Mouse (Mus musculus): Measurements from ENCODE around the gene AC131692.1. TPM values are rescaled to one million over a fixed set of nuclear protein-coding genes. Genes with fewer than 3 reads are reported as not detected.

AC131692.1 gene
- total RNA-seq (2021), result not detected
- long read RNA-seq, experiment 1, result 0 reads
- long read RNA-seq, experiment 2, result 0 reads

- intact Hi-C loops (cut with DNase I; ENCODE audit: low total_unique reads), result no loop called here
- DNase-seq, result no peak
These were observed at the start of gene AC131692.1 for GRCm38 (mm10) chr19:6094119-6094518. Gene AC131692.1, plus strand, starts transcription at chr19:6094419.

DNA sequence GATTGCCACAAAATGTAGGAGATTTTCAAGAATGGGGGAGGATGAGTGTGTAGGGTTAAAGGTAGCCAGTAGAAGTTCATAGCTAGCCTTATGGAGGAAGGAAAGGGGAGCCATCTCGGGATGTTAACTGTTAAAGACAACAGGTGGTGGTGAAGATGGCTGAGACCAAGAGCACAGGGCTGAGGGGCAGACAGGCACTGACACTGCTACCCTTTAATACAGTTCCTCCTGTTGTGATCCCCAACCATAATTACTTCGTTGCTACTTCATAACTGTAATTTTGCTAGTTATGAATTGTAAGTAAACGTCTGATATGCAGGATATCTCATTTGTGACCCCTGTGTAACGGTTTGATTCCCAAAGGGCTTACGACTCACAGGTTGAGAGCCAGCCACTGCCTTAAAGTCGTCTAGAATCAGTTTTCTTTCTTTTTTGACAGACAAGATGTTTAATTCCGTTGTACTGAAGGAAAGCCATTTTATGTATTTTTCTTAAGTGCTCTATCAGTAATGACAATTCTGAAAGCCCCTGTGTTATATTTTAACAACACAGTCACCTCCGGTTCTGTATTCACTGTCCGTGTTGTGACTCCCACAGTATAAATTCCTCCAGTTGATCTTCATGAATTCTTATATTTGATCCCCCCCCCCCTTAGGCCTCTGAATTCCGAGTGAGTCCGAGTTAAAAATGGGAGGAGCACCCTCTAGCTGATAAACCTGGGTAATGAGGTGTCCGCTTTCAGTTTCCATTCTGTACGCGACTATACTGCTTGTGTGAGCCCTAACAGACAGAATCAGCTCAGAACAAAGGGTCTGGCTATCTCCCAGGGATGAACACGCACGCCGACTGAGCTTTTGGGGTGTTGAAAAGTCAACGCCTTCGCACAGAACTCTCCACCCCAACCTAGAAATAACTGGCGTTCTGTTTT is 48.6 kb upstream of the AC131692.1 start:
- intact Hi-C loops (cut with DNase I; ENCODE audit: low total_unique reads), result no loop called here

GRCm38 (mm10) chr19:6046294-6047153 is 47.7 kb upstream of the AC131692.1 start, which contains the start of gene Syvn1:
Gene Syvn1, plus strand, starts transcription at chr19:6046576.
- intact Hi-C loops (cut with DNase I; ENCODE audit: low total_unique reads), result no loop called here
- peak; percentile 88 for DNase-seq

More for the DNA sequence above, 48.6 kb upstream of the AC131692.1 start:
- no peak for DNase-seq

DNA sequence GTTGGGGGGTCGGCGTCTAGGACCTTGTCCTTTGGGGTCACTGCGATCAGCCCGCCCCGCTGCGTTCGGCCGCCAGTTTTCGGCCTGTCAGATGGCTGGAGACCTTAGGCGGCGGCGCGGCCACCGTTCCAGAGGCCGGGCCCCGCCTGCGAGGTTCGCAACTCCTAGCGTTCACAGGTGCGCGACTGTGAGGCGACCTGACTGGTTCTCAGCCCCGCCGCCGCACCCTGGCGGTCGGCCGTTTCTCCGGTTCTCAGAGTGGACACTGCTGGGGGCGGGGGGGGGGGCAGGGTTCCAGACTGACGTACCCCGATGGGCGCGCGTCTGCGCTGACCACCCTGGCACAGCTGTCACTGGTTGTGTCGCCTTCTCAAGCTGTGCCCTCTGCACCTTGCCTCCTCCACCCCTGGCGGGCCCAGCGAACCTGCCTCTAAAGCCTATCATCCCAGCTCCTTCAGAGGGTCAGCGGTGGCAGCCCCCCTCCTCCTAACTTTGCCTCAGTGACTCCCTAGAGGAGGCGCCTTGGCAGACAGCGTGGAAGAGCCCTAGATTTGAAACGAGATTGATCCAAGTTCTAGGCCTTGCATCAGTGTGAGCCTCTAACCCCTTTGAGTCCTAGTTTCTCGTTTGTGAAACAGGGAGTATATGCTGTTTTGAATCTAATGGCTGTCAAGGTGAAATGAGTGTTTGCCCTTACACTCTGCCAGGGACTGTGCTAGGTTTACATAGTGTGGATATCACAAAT is 46.9 kb upstream of the AC131692.1 start:
- no peak for DNase-seq
- intact Hi-C loops (cut with DNase I; ENCODE audit: low total_unique reads), result no loop called here

- no peak for DNase-seq
- intact Hi-C loops (cut with DNase I; ENCODE audit: low total_unique reads), result no loop called here
These were observed 46.4 kb upstream of the AC131692.1 start for GRCm38 (mm10) chr19:6047899-6048166.

DNA sequence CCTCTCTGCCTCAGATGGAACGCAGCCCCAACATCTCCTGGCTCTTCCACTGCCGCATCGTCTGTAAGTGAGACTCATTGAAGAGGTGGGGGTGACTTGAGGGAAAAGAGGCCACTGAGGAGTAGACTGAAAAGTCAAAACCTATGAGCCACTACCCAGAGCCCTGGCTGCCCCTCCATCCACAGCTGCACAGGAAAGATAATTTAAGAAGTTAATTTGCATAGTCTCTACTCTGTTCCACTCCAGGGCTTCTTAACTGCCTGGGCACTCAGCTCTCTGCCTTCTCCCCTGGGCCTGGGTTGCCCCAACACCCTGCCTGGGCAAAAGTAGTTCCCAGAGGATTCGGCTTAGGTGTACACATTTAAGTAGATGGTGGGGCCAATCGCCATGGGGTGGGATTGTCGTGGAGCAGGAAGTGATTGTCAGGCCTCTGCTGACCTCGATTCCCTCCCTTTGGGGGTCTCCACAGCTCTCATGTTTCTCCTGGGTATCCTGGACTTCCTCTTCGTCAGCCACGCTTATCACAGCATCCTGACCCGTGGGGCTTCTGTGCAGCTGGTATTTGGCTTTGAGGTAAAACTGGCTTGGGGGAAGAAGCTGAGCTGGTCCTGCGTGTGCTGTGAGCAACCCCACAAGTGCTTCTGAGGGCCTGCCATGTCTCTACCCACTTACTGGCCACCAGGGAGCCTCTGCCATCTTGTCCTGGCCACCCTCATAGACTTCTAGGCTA is 45.4 kb upstream of the AC131692.1 start:
- intact Hi-C loops (cut with DNase I; ENCODE audit: low total_unique reads), result no loop called here
- no peak for DNase-seq

GRCm38 (mm10) chr19:6052516-6052915 is 41.7 kb upstream of the AC131692.1 start:
- no peak for DNase-seq
- intact Hi-C loops (cut with DNase I; ENCODE audit: low total_unique reads), result no loop called here

- no peak for DNase-seq
- intact Hi-C loops (cut with DNase I; ENCODE audit: low total_unique reads), result no loop called here
These were observed 39.9 kb upstream of the AC131692.1 start for GRCm38 (mm10) chr19:6054296-6054695.

DNA sequence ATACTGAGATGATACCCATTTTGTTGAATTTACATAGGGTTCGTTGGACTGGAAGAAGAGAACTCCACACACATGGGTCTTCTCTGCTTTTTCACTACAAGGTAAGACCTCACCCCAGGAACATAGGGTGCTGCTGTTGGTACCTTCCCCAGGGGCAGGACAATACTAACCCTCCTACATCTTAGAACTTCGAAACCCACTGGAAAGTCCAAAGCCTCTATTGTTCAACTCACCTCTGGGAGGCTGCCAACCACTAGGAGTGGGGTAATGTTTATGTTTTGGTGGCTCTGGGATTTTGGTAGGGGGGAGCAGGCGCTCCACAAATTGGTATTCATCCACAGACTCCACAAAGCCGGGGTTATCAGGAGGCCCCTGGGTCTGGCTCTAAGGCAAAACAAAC is 37.5 kb upstream of the AC131692.1 start:
- intact Hi-C loops (cut with DNase I; ENCODE audit: low total_unique reads), result no loop called here
- no peak for DNase-seq

DNA sequence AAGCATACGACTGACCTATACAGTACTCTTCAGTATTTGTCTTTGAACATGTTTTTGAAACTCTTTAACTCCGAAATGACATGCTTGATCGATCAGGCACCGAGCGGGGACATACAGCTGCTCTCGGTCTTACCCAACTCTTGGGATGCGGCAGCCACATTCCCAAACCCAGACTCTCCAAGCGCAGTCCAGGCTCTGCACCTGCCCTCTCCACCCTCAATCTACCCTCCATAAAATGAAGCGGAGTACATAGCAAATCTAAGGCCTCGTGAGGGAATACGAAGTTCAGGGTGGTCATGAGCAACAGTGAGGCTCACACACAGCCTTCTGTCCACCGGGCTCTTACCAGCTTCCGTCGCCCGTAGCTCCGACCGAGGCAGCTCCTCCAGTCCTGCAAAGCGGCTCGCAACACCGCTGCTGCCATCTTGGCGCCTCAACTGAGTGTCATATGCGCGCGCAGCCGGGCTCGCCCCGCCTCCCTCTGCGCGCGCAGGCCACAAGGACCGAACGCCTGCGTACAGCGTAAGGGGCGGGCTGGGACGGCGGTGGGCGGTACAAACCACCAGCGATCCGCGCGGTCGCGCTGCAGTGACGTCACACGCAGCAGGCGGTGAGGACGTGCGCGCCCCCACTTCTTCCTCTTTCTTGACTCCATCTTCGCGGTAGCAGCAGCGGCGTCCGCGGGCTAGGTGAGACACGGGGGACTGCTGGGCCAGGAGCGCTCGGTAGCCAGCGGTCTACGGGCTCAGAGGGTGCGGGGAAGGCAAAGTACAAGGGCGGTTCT is 36.7 kb upstream of the AC131692.1 start, which contains the start of the genes Mrpl49 and Fau:
TSS of gene Mrpl49 (minus strand) at position 473 of the 784 bp plus-strand sequence.
TSS of gene Fau (plus strand) at position 532 of the 784 bp plus-strand sequence.
- peak; percentile 99 for DNase-seq
- intact Hi-C loops (cut with DNase I; ENCODE audit: low total_unique reads), result no loop called here

DNA sequence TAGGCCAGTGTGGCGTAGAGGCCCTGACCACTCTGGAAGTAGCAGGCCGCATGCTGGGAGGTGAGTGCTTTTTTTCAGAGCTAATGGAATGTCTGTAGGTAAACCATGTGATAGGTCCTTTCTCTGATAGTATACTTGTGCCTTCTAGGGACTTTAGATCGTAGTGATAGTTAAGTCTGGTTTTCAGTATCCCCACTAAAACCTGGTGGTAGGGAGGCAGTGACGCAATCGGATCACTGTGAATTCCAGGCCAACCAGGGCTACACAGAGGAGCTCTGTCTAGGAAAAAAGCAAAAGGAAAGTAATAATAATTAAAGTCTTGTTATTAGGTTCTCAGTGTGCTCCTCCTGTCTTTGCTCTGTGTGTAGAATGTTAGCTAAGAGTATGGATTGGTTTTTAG is 35.7 kb upstream of the AC131692.1 start:
- intact Hi-C loops (cut with DNase I; ENCODE audit: low total_unique reads), result no loop called here
- DNase-seq, result no peak

DNA sequence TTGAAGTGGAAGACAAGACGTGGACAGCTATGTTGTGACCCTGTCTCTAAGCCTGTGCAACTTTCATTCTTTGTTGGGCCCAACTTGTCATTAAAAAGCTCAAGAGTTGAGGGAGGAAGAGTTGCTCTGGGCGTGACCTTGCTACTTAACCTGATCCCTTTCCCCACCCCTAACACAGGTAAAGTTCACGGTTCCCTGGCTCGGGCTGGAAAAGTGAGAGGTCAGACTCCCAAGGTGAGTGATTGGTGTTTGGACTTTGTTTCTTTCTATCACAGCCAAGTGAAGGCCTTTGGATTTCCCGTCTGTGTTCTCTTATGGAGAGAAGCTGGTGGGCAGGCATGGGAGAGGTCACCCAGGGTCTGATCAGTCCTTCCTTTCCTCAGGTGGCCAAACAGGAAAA is 35.3 kb upstream of the AC131692.1 start:
- intact Hi-C loops (cut with DNase I; ENCODE audit: low total_unique reads), result no loop called here
- DNase-seq, result no peak

- intact Hi-C loops (cut with DNase I; ENCODE audit: low total_unique reads), result no loop called here
- DNase-seq, result peak; percentile 92
These were observed 33.1 kb upstream of the AC131692.1 start, which contains the start of gene Znhit2 for GRCm38 (mm10) chr19:6061021-6061533. Gene Znhit2, plus strand, starts transcription at chr19:6061192.

- intact Hi-C loops (cut with DNase I; ENCODE audit: low total_unique reads), result no loop called here
- DNase-seq, result peak; percentile 42
These were observed 32.4 kb upstream of the AC131692.1 start for GRCm38 (mm10) chr19:6061641-6062302.

- DNase-seq, result no peak
- intact Hi-C loops (cut with DNase I; ENCODE audit: low total_unique reads), result no loop called here
These were observed 31.8 kb upstream of the AC131692.1 start for GRCm38 (mm10) chr19:6062418-6062817.

- intact Hi-C loops (cut with DNase I; ENCODE audit: low total_unique reads), result no loop called here
- DNase-seq, result no peak
These were observed 31.1 kb upstream of the AC131692.1 start for GRCm38 (mm10) chr19:6063081-6063480.

GRCm38 (mm10) chr19:6066571-6066970 is 27.6 kb upstream of the AC131692.1 start:
- intact Hi-C loops (cut with DNase I; ENCODE audit: low total_unique reads), result no loop called here
- DNase-seq, result no peak

All from gastrocnemius, postnatal 14 days (tissue).